Mouse (Mus musculus) bone marrow, adult 2 months (tissue): Measurements from ENCODE around the gene Casp14.

Source experiments
- CTCF ChIP-seq: fragments of 200-500 bp; IDR thresholded peaks from 2 replicates; pipeline ENCODE4 v1.5.1; 2011; ENCODE audit warnings: low read length, control low read depth; ENCODE audit not compliant: control insufficient read depth, insufficient read depth
- POLR2A ChIP-seq: fragments of 200-500 bp; IDR thresholded peaks from 2 replicates; pipeline ENCODE4 v1.6.1; 2011; ENCODE audit warnings: low read depth, mild to moderate bottlenecking, control low read depth, low read length, borderline replicate concordance; ENCODE audit not compliant: control insufficient read depth

GRCm38 (mm10) chr10:78718056-78718455 lies at the start of gene Casp14:
- TF ChIP-seq POLR2A (no peak), CTCF (no peak)
